Mouse (Mus musculus): Measurements from ENCODE around the gene Platr17. TPM values are rescaled to one million over a fixed set of nuclear protein-coding genes. Genes with fewer than 3 reads are reported as not detected.
"Not testable (repeated sequence)": the region's sequence is repeated elsewhere in the genome, so short reads cannot be mapped to it uniquely, and the experiment has no call there.

Platr17 gene
- polyA plus RNA-seq, 1 experiment from 2014 or later = 0.59 TPM

- WGBS = 95% methylated on average over 15 of the region's 15 CpGs
- H3K27me3 ChIP-seq (ENCODE audit: control insufficient read depth, insufficient read depth, low read length) = no peaks in the 10 kb centered on the region
- DNase-seq (ENCODE audit: low spot score) = no peak
- no peak overlapping the region for H3K4me2 ChIP-seq (replicated peaks)
- no peak overlapping the region for H3K4me3 ChIP-seq (replicated peaks; ENCODE audit: low read length)
- peaks cover 53% of the 10 kb centered on the region for H3K36me3 ChIP-seq (replicated peaks; ENCODE audit: control insufficient read depth, insufficient read depth)
- H3K9ac ChIP-seq = no peak overlapping the region
- H3K27ac ChIP-seq = no peak overlapping the region
- no peak for ATAC-seq (ENCODE audit: low FRiP score)
- H3K4me1 ChIP-seq (replicated peaks; ENCODE audit: control insufficient read depth, insufficient read depth, low read length) = peaks cover 16% of the 10 kb centered on the region
- H3K9me3 ChIP-seq (ENCODE audit: control insufficient read depth, low read length) = no peaks in the 10 kb centered on the region
Measured at GRCm38 (mm10) chr17:33943454-33943853, 38.5 kb downstream of the Platr17 start.

- DNase-seq (ENCODE audit: low spot score) (no peak), ATAC-seq (ENCODE audit: low FRiP score) (no peak)
- H3K4me2 ChIP-seq (replicated peaks) = no peak overlapping the region
- WGBS = 94% methylated on average over 10 of the region's 10 CpGs
- no peaks in the 10 kb centered on the region for H3K27me3 ChIP-seq (ENCODE audit: control insufficient read depth, insufficient read depth, low read length)
- H3K9me3 ChIP-seq (ENCODE audit: control insufficient read depth, low read length) = no peaks in the 10 kb centered on the region
- peaks cover 23% of the 10 kb centered on the region for H3K4me1 ChIP-seq (replicated peaks; ENCODE audit: control insufficient read depth, insufficient read depth, low read length)
- H3K4me3 ChIP-seq (replicated peaks; ENCODE audit: low read length) = no peak overlapping the region
- H3K9ac ChIP-seq = no peak overlapping the region
- peaks cover 80% of the 10 kb centered on the region for H3K36me3 ChIP-seq (replicated peaks; ENCODE audit: control insufficient read depth, insufficient read depth)
- no peak overlapping the region for H3K27ac ChIP-seq
Measured at GRCm38 (mm10) chr17:33947430-33948089, 42.6 kb downstream of the Platr17 start.

- H3K27me3 ChIP-seq (ENCODE audit: control insufficient read depth, insufficient read depth, low read length) = no peaks in the 10 kb centered on the region
- H3K36me3 ChIP-seq (replicated peaks; ENCODE audit: control insufficient read depth, insufficient read depth) = peaks cover 81% of the 10 kb centered on the region
- no peak overlapping the region for H3K4me2 ChIP-seq (replicated peaks)
- 89% methylated on average over 22 of the region's 22 CpGs for WGBS
- H3K4me3 ChIP-seq (replicated peaks; ENCODE audit: low read length) = no peak overlapping the region
- H3K9me3 ChIP-seq (ENCODE audit: control insufficient read depth, low read length) = no peaks in the 10 kb centered on the region
- H3K27ac ChIP-seq = no peak overlapping the region
- H3K4me1 ChIP-seq (replicated peaks; ENCODE audit: control insufficient read depth, insufficient read depth, low read length) = peaks cover 23% of the 10 kb centered on the region
- DNase-seq (ENCODE audit: low spot score) = no peak
- no peak for ATAC-seq (ENCODE audit: low FRiP score)
- H3K9ac ChIP-seq = no peak overlapping the region
Measured at GRCm38 (mm10) chr17:33948090-33948904, 43.4 kb downstream of the Platr17 start.

GRCm38 (mm10) chr17:33948905-33949537 lies 44.1 kb downstream of the Platr17 start:
- Histone ChIP-seq H3K36me3 (replicated peaks; ENCODE audit: control insufficient read depth, insufficient read depth) (peaks cover 81% of the 10 kb centered on the region), H3K4me1 (replicated peaks; ENCODE audit: control insufficient read depth, insufficient read depth, low read length) (peaks cover 25% of the 10 kb centered on the region), H3K9ac (no peak overlapping the region)

GRCm38 (mm10) chr17:33950131-33950625 lies 45.2 kb downstream of the Platr17 start:
- peak overlapping the region; percentile 88; the same call in 1 of the 2 replicates for H3K27ac ChIP-seq
- H3K36me3 ChIP-seq (replicated peaks; ENCODE audit: control insufficient read depth, insufficient read depth) = peaks cover 72% of the 10 kb centered on the region
- H3K4me3 ChIP-seq (replicated peaks; ENCODE audit: low read length) = peak overlapping the region; percentile 46
- DNase-seq (ENCODE audit: low spot score) (no peak), ATAC-seq (ENCODE audit: low FRiP score) (no peak)
- H3K27me3 ChIP-seq (ENCODE audit: control insufficient read depth, insufficient read depth, low read length) = no peaks in the 10 kb centered on the region
- H3K9ac ChIP-seq = peak overlapping the region; percentile 73
- 76% methylated on average over 10 of the region's 10 CpGs for WGBS
- no peaks in the 10 kb centered on the region for H3K9me3 ChIP-seq (ENCODE audit: control insufficient read depth, low read length)
- H3K4me1 ChIP-seq (replicated peaks; ENCODE audit: control insufficient read depth, insufficient read depth, low read length) = peaks cover 33% of the 10 kb centered on the region
- peak overlapping the region; percentile 85 for H3K4me2 ChIP-seq (replicated peaks)

More at GRCm38 (mm10) chr17:33948905-33949537, 44.1 kb downstream of the Platr17 start:
- ATAC-seq (ENCODE audit: low FRiP score) = no peak
- peak overlapping the region; percentile 85; the same call in 1 of the 2 replicates for H3K4me2 ChIP-seq (replicated peaks)
- 89% methylated on average over 19 of the region's 19 CpGs for WGBS
- no peaks in the 10 kb centered on the region for H3K9me3 ChIP-seq (ENCODE audit: control insufficient read depth, low read length)
- no peak for DNase-seq (ENCODE audit: low spot score)
- H3K4me3 ChIP-seq (replicated peaks; ENCODE audit: low read length) = no peak overlapping the region
- H3K27ac ChIP-seq = no peak overlapping the region
- no peaks in the 10 kb centered on the region for H3K27me3 ChIP-seq (ENCODE audit: control insufficient read depth, insufficient read depth, low read length)

GRCm38 (mm10) chr17:33951021-33951946 lies 46.3 kb downstream of the Platr17 start, which contains the start of gene B3galt4:
B3galt4 (minus strand) TSS chr17:33951488.
- H3K36me3 ChIP-seq (replicated peaks; ENCODE audit: control insufficient read depth, insufficient read depth) = peaks cover 61% of the 10 kb centered on the region
- peaks cover 34% of the 10 kb centered on the region for H3K4me1 ChIP-seq (replicated peaks; ENCODE audit: control insufficient read depth, insufficient read depth, low read length)
- H3K27ac ChIP-seq = peak within 1 kb of the TSS; percentile 88
- no peaks in the 10 kb centered on the region for H3K9me3 ChIP-seq (ENCODE audit: control insufficient read depth, low read length)
- peak within 1 kb of the TSS; percentile 73 for H3K9ac ChIP-seq
- WGBS = 2% methylated on average over 44 of the region's 45 CpGs
- peak within 1 kb of the TSS; percentile 46 for H3K4me3 ChIP-seq (replicated peaks; ENCODE audit: low read length)
- H3K27me3 ChIP-seq (ENCODE audit: control insufficient read depth, insufficient read depth, low read length) = no peaks in the 10 kb centered on the region
- DNase-seq (ENCODE audit: low spot score) (peak; percentile 84), ATAC-seq (ENCODE audit: low FRiP score) (peak; percentile 80)
- peak within 1 kb of the TSS; percentile 85 for H3K4me2 ChIP-seq (replicated peaks)

- 73% methylated on average over 12 of the region's 13 CpGs for WGBS
- H3K27me3 ChIP-seq (ENCODE audit: control insufficient read depth, insufficient read depth, low read length); H3K27ac ChIP-seq; DNase-seq (ENCODE audit: low spot score); ATAC-seq (ENCODE audit: low FRiP score); H3K9me3 ChIP-seq (ENCODE audit: control insufficient read depth, low read length): not testable (repeated sequence)
- Histone ChIP-seq H3K9ac (peak overlapping the region; percentile 73; the same call in 1 of the 2 replicates), H3K36me3 (replicated peaks; ENCODE audit: control insufficient read depth, insufficient read depth) (peaks cover 55% of the 10 kb centered on the region), H3K4me2 (replicated peaks) (peak overlapping the region; percentile 85), H3K4me3 (replicated peaks; ENCODE audit: low read length) (peak overlapping the region; percentile 46; the same call in 1 of the 2 replicates), H3K4me1 (replicated peaks; ENCODE audit: control insufficient read depth, insufficient read depth, low read length) (peaks cover 39% of the 10 kb centered on the region)
Measured at GRCm38 (mm10) chr17:33952015-33952414, 47.1 kb downstream of the Platr17 start.

- H3K36me3 ChIP-seq (replicated peaks; ENCODE audit: control insufficient read depth, insufficient read depth) = peaks cover 50% of the 10 kb centered on the region
- 0 out of 2 replicates have a peak overlapping the region, but pooled peaks have one; percentile 2 for H3K9ac ChIP-seq
- 0 out of 2 replicates have a peak overlapping the region, but pooled peaks have one; percentile 5 for H3K4me2 ChIP-seq (replicated peaks)
- ATAC-seq (ENCODE audit: low FRiP score) = no peak
- WGBS = 78% methylated on average over 4 of the region's 4 CpGs
- no peak overlapping the region for H3K4me3 ChIP-seq (replicated peaks; ENCODE audit: low read length)
- no peaks in the 10 kb centered on the region for H3K9me3 ChIP-seq (ENCODE audit: control insufficient read depth, low read length)
- DNase-seq (ENCODE audit: low spot score) = no peak
- H3K27me3 ChIP-seq (ENCODE audit: control insufficient read depth, insufficient read depth, low read length) = no peaks in the 10 kb centered on the region
- peaks cover 39% of the 10 kb centered on the region for H3K4me1 ChIP-seq (replicated peaks; ENCODE audit: control insufficient read depth, insufficient read depth, low read length)
- no peak overlapping the region for H3K27ac ChIP-seq
Measured at GRCm38 (mm10) chr17:33952879-33953278, 47.9 kb downstream of the Platr17 start.
